Mouse (Mus musculus): ENCODE data around the gene Hbq1b.

Gene Hbq1b

GRCm38 (mm10) chr11:32300279-32301267 is 13.8 kb downstream of the Hbq1b start:
- DNase-seq (ENCODE audit: low read depth) = no peak

GRCm38 (mm10) chr11:32301506-32301905 is 14.7 kb downstream of the Hbq1b start:
- no peak for DNase-seq (ENCODE audit: low read depth)

DNA sequence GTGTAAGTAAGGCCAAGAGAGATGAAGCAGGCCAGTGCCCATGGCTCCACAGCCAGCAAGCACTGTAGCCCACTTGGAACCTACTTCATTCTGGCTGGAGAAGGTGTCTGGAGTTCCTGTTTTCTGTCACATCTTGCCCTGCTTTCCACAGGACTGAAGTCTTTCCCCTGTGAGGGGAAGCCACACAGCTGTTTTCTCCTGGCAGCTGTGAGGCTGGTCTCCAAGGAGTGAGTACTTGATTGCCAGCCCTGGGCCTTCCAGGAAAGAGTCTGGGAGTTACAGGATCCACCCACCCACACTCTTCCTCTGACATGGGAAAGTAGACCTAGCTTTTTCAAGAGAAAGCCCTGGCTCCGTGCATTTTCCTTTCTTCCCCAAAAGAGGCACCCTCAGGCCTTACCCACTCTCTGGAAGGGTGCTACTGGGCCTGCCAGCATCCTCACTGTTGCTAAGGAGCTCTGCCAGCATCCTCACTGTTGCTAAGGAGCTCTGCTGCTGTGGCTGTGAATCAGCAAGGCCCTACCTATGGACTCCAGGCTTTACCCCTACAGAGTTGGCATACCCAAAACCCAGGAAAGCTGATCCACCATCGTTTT is 16.2 kb downstream of the Hbq1b start:
- no peak for DNase-seq (ENCODE audit: low read depth)

DNA sequence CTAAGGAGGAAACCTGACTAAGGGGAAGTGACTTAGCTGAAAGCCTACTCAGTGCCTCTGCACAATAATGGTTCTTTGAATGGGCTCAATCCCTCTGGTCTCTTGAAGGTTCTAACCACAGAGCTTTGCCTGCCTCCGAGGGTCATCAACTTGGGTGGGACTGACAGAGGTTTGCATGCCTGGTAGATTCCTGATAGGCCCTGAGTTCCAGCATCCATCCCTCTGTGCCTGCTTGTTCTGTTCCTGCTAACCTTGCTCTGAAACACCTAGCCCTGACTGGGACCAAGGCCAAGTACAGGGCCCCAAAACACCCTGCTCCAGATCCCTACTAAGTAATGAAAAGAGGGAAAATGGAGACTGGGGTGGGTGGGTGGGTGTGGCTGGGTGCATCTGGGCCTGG is 16.7 kb downstream of the Hbq1b start:
- no peak for DNase-seq (ENCODE audit: low read depth)

DNA sequence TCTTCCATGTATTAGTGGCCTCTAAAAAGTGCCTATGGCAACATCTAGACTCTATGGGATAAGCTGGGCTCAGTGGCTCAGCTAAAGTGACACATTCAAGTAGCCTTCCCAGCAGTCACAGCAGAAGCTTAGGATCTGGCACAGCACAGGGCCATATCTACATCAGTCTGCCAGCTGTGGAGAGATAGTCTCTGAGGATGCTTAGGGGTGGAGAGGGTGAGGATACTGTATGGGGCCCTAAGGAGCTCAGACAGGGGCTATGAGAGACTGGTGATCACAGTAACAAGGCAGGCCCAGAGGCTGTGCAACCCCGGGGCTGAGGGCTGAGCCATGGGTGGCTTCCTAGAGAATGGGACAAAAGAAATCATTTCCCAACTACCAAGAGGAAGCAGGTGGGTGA is 20.2 kb downstream of the Hbq1b start:
- no peak for DNase-seq (ENCODE audit: low read depth)

DNA sequence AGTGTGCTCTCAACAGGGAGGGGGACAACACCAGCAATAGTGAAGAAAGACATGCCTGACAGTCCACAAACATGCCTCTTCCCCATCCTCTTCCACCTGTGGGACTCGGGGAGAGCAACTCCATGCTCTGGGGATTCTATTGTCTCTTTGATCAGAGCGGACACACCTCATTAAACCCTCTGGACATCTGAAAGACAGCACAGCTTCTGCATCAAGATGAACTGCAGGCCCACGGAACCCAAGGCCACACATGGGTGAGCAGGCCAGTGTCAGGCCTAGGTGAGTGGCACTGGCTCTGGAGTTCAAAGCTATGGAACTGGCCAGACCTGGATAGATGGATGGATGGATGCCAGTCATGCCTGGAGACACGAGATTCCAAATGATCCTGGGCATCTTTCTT is 22.7 kb downstream of the Hbq1b start:
- no peak for DNase-seq (ENCODE audit: low read depth)

DNA sequence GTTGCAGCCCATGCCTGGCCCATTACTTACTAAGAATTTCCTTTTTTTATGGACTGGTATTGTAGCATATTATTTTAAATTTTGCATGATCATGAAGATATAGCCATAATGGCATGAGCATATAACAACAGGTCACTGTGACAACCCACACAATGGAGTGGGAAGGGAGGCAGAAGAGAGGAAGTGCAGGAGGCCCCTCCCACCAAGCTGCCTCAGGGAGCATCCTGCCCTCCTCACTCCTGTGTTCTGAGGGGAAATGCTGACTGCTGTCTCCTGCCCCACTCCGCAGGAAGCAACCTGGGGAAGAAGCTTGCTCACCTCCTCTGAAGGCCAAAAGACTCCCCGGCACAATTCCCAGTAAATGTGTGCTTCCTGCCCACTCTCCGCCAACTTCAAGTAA is 23.2 kb downstream of the Hbq1b start:
- DNase-seq (ENCODE audit: low read depth) = no peak

GRCm38 (mm10) chr11:32316009-32316408 is 29.2 kb downstream of the Hbq1b start:
- peak; percentile 69 for DNase-seq (ENCODE audit: low read depth)

GRCm38 (mm10) chr11:32320507-32321195 is 33.9 kb downstream of the Hbq1b start:
- peak; percentile 19 for DNase-seq (ENCODE audit: low read depth)

DNA sequence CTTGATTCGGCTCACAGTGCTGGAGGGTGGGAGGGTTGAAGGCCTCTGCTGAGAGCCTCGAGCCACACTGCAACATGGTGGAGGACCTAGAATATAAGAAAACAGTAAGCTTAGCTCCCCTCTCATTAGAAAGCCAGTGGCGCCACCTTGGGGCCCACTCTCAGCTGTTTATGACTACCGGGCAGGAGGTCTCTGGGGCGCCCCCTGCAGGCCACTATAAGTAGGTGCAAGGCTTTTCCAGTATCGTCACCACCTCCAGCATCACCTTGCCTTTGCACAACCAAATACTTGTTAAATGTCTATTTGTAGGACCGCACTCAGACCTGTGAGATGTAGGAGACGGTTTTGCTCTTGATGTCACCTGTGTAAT is 34.4 kb downstream of the Hbq1b start:
- peak; percentile 88 for DNase-seq (ENCODE audit: low read depth)

DNA sequence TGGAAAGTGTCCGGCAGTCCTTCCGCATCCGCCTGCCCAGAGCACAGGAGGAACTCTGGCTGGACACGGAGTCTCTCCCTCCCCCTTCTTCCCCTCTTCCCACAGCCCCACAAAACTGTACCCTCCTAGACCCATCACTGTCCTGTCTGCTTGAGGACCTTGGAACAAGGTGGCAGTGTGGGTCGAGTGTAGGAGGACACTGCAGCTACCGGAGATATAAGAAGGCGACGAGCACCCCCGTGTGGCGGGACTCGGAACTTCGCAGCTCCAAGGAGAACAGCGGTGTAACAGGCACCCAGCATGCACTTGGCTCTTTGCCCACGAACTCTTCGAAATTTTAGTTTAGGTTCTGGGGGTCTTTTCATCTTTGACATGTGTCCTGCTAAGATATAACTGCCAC is 37.8 kb downstream of the Hbq1b start:
- peak; percentile 85 for DNase-seq (ENCODE audit: low read depth)

GRCm38 (mm10) chr11:32331075-32331474 is 44.3 kb downstream of the Hbq1b start:
- no peak for DNase-seq (ENCODE audit: low read depth)

DNA sequence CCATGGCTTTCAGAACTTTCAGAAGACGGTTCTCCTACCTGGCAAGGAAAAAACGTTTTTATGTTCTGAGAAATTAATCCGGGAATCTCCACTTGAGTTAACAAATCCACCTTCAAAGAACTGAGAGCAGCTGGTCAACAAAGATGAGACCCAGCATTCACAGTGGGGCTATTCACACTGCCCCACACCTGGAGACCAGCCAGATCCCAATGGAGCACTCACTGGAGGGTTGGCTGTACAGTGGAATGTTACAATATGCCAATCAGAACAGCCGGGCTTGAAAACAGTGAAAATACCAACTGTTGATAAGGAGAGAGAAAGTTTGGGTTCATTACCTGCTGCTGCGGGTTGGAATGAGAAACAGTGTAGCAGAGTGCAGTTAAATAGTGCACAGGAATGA is 45.1 kb downstream of the Hbq1b start:
- DNase-seq (ENCODE audit: low read depth) = no peak

GRCm38 (mm10) chr11:32333235-32333634 is 46.5 kb downstream of the Hbq1b start:
- no peak for DNase-seq (ENCODE audit: low read depth)

GRCm38 (mm10) chr11:32336435-32336907 is 49.7 kb downstream of the Hbq1b start:
- DNase-seq (ENCODE audit: low read depth) = peak; percentile 12

All from 416B (cell line).